In genomic region chr7:143548231-143548961, GRCm38 (mm10) we compare ENCODE assay signal across 8 mouse cellular contexts. TPM values are rescaled to one million over a fixed set of nuclear protein-coding genes. Genes with fewer than 3 reads are reported as not detected.
A peak's percentile ranks its signal among the peaks of the same experiment; 100 is the strongest.
DNase-seq lines count a peak whose midpoint lies in the region; ATAC-seq and TF ChIP-seq lines count a peak whose summit lies in the region.

No protein-coding gene starts in this region.

- H3K27me3 ChIP-seq in G1E (ENCODE audit: insufficient read depth, low read length): no peaks in the 10 kb centered on the region
- H3K27me3 ChIP-seq in hindbrain, embryonic 14.5 days (ENCODE audit: control insufficient read depth, insufficient read depth, low read length): no peaks in the 10 kb centered on the region

- WGBS in hindbrain, embryonic 14.5 days: under 1% methylated on average over 60 of the region's 63 CpGs

- peaks cover 50% of the 10 kb centered on the region for H3K36me3 ChIP-seq in G1E (replicated peaks)
- H3K36me3 ChIP-seq in hindbrain, embryonic 14.5 days (replicated peaks; ENCODE audit: control insufficient read depth, insufficient read depth): no peaks in the 10 kb centered on the region; the same call in 1 of the 2 replicates

- peak; percentile 45 for DNase-seq in layer of hippocampus, adult 11-12 months (ENCODE audit: low spot score)
- DNase-seq in layer of hippocampus, adult 9-10 months (ENCODE audit: low spot score): no peak
- no peak for DNase-seq in G1E (ENCODE audit: low spot score)
- peak; percentile 50 for DNase-seq in hindbrain, embryonic 14.5 days (ENCODE audit: low spot score)
- peak; percentile 61 to 76 for DNase-seq in thymus, adult 18-20 months
- DNase-seq in ovary, postnatal 10 days (ENCODE audit: low spot score): no peak

- no peak for TF ChIP-seq CTCF in G1E (IDR thresholded peaks at IDR 0.05; ENCODE audit: low read depth, low read length)
- TF ChIP-seq CTCF in cortical plate, adult 2 months (IDR thresholded peaks at IDR 0.05; ENCODE audit: extremely low read depth, insufficient read depth, low read length): no peak

- peak; percentile 18; the same call in 1 of the 2 replicates for ATAC-seq in G1E (ENCODE audit: extremely low read depth, insufficient number of reproducible peaks, low FRiP score, poor library complexity, severe bottlenecking)
- peak; percentile 72 for ATAC-seq in hindbrain, embryonic 14.5 days (ENCODE audit: low FRiP score)
- peak; percentile 40 for ATAC-seq in megakaryocyte progenitor cell, adult 5-6 weeks (replicated peaks; ENCODE audit: poor library complexity)

- peak overlapping the region; percentile 83 for H3K4me2 ChIP-seq in hindbrain, embryonic 14.5 days (replicated peaks)

- TF ChIP-seq POLR2A in cortical plate, adult 2 months (IDR thresholded peaks at IDR 0.05; ENCODE audit: extremely low read depth, insufficient read depth, low read length): no peak

- peak overlapping the region; percentile 94 for H3K4me3 ChIP-seq in G1E (ENCODE audit: low read depth, low read length)
- H3K4me3 ChIP-seq in cortical plate, adult 2 months (ENCODE audit: insufficient read depth, low read length): peak overlapping the region; percentile 57
- H3K4me3 ChIP-seq in hindbrain, embryonic 14.5 days (replicated peaks; ENCODE audit: low read length): peak overlapping the region; percentile 90

- no peaks in the 10 kb centered on the region for H3K9me3 ChIP-seq in G1E (replicated peaks)
- no peaks in the 10 kb centered on the region for H3K9me3 ChIP-seq in hindbrain, embryonic 14.5 days (ENCODE audit: control insufficient read depth, low read length)

- peak overlapping the region; percentile 80 for H3K27ac ChIP-seq in cortical plate, adult 2 months (ENCODE audit: insufficient read depth, low read length)
- peak overlapping the region; percentile 87 for H3K27ac ChIP-seq in hindbrain, embryonic 14.5 days

- peaks cover 67% of the 10 kb centered on the region for H3K4me1 ChIP-seq in G1E (ENCODE audit: insufficient read depth, low read depth, low read length)
- peaks cover 2% of the 10 kb centered on the region; the same call in 1 of the 2 replicates for H3K4me1 ChIP-seq in cortical plate, adult 2 months (ENCODE audit: control insufficient read depth, insufficient read depth, low read length)
- H3K4me1 ChIP-seq in hindbrain, embryonic 14.5 days (replicated peaks; ENCODE audit: control insufficient read depth, insufficient read depth, low read length): peaks cover 24% of the 10 kb centered on the region

- H3K9ac ChIP-seq in hindbrain, embryonic 14.5 days: peak overlapping the region; percentile 90

RNA-seq across cellular contexts. Expression of gene Nap1l4, which starts 0.5 kb away (rescaled TPM):
- total RNA-seq in G1E (2014; fragmentation: Nextera tagmentation): 96.6 and 138 TPM in 2 replicates
- 146 and 158 TPM in 2 replicates for total RNA-seq in G1E (2017)
- polyA plus RNA-seq in G1E (2012): 59.5 and 84.7 TPM in 2 replicates
- 130 TPM in 2 replicates for polyA plus RNA-seq in cortical plate, adult 2 months (2012; rRNA removed)
- polyA plus RNA-seq in hindbrain, embryonic 14.5 days (2014; fragmentation: Nextera tagmentation; extraction: Ambion mirVana): 151 and 170 TPM in 2 replicates
- 75.6 and 76.8 TPM in 2 replicates for total RNA-seq in megakaryocyte progenitor cell, adult 5-6 weeks (2015)
- 153 and 162 TPM in 2 replicates for total RNA-seq in megakaryocyte progenitor cell, adult 5-6 weeks (2017)

RNA-seq across cellular contexts. Expression of gene Phlda2, which starts 45.4 kb away (rescaled TPM):
- total RNA-seq in G1E (2014; fragmentation: Nextera tagmentation) (2.1 and 6.4 TPM in 2 replicates), G1E (2017) (3.2 and 3.8 TPM in 2 replicates)
- polyA plus RNA-seq in G1E (2012): 18.7 and 22.1 TPM in 2 replicates
- polyA plus RNA-seq in cortical plate, adult 2 months (2012; rRNA removed): 0.15 TPM in 1 of 2 replicates, not detected in the other
- polyA plus RNA-seq in hindbrain, embryonic 14.5 days (2014; fragmentation: Nextera tagmentation; extraction: Ambion mirVana): 0.57 and 0.87 TPM in 2 replicates
- 0.81 and 2.2 TPM in 2 replicates for total RNA-seq in megakaryocyte progenitor cell, adult 5-6 weeks (2015)
- not detected in 2 replicates for total RNA-seq in megakaryocyte progenitor cell, adult 5-6 weeks (2017)

RNA-seq across cellular contexts. Expression of gene Cars, which starts 51.5 kb away (rescaled TPM):
- total RNA-seq in G1E (2014; fragmentation: Nextera tagmentation) (58.2 and 74.8 TPM in 2 replicates), G1E (2017) (41.3 and 54.5 TPM in 2 replicates)
- polyA plus RNA-seq in G1E (2012): 46.4 and 80.5 TPM in 2 replicates
- polyA plus RNA-seq in cortical plate, adult 2 months (2012; rRNA removed): 48.3 and 49.8 TPM in 2 replicates
- polyA plus RNA-seq in hindbrain, embryonic 14.5 days (2014; fragmentation: Nextera tagmentation; extraction: Ambion mirVana): 62.4 and 70.5 TPM in 2 replicates
- total RNA-seq in megakaryocyte progenitor cell, adult 5-6 weeks (2015): 40.3 and 55.4 TPM in 2 replicates
- 47.5 and 74.5 TPM in 2 replicates for total RNA-seq in megakaryocyte progenitor cell, adult 5-6 weeks (2017)

Comparison
In these comparisons a context has a peak if more than half of its experiments do, and no peak if none do; other contexts are left out.
1. DNase-seq: peak in layer of hippocampus, adult 11-12 months (single experiment), hindbrain, embryonic 14.5 days (single experiment) and thymus, adult 18-20 months (2 of 2); none in layer of hippocampus, adult 9-10 months (single experiment), G1E (single experiment) and ovary, postnatal 10 days (single experiment).
2. ATAC-seq: peak in every context shown above with its lines; median percentile 72 in hindbrain, embryonic 14.5 days; 40 in megakaryocyte progenitor cell, adult 5-6 weeks; 18 in G1E.
3. RNA of gene Phlda2, which starts 45.4 kb away (polyA plus RNA-seq): 18.7 to 22.1 TPM in G1E; 0.57 to 0.87 TPM in hindbrain, embryonic 14.5 days and 0.15 TPM in cortical plate, adult 2 months; every median in the first group is over 10 times any median in the second.
4. Peak in every context shown above with its lines, with median percentiles within 50 percentile points of each other: H3K4me3 ChIP-seq.